Mouse (Mus musculus) neural tube, embryonic 14.5 days (tissue): ENCODE results near the gene Tll2. TPM values are rescaled to one million over a fixed set of nuclear protein-coding genes. Genes with fewer than 3 reads are reported as not detected.

ENCODE experiments used
- ATAC-seq: fragments of 200-750 bp; cut with Nextera tagmentation; 2 replicates; pipeline ENCODE4 v1.8.0; 2017; ENCODE audit warnings: low read depth, mild to moderate bottlenecking, moderate TSS enrichment, moderate library complexity
- H3K27ac ChIP-seq: fragments of 300-500 bp; sonication (generic); 2 replicates; pipeline ENCODE4 v1.5.1; 2014; ENCODE audit warnings: low read depth, mild to moderate bottlenecking, control low read depth, low read length, moderate library complexity, mixed read lengths
- H3K27me3 ChIP-seq: fragments of 300-500 bp; sonication (generic); 2 replicates; pipeline ENCODE4 v1.6.1; 2014; ENCODE audit warnings: low read length; ENCODE audit not compliant: control insufficient read depth, insufficient read depth
- H3K36me3 ChIP-seq: fragments of 300-500 bp; sonication (generic); 2 replicates; pipeline ENCODE4 v1.6.1; 2014; ENCODE audit warnings: low read length, mixed read lengths; ENCODE audit not compliant: control insufficient read depth, insufficient read depth
- H3K4me1 ChIP-seq: fragments of 300-500 bp; sonication (generic); 2 replicates; pipeline ENCODE4 v1.6.1; 2014; ENCODE audit warnings: low read length; ENCODE audit not compliant: control insufficient read depth, insufficient read depth
- H3K4me2 ChIP-seq: fragments of 300-500 bp; sonication (generic); 2 replicates; pipeline ENCODE4 v1.6.1; 2014; ENCODE audit warnings: mild to moderate bottlenecking, low read depth, low read length, control low read depth
- H3K4me3 ChIP-seq: fragments of 300-500 bp; sonication (generic); 2 replicates; pipeline ENCODE4 v1.5.1; 2014; ENCODE audit warnings: low read depth, low read length, control low read depth, mixed read lengths
- H3K9ac ChIP-seq: fragments of 300-500 bp; sonication (generic); replicated peaks from 2 replicates; pipeline ENCODE4 v1.6.1; 2014; ENCODE audit warnings: low read depth, mild to moderate bottlenecking, control low read depth, low read length, mixed read lengths
- H3K9me3 ChIP-seq: fragments of 300-500 bp; sonication (generic); 2 replicates; pipeline ENCODE4 v1.6.1; 2016; ENCODE audit warnings: low read length; ENCODE audit not compliant: control insufficient read depth
- WGBS: fragments of 180-500 bp; shearing (Covaris S2); extraction: QIAGEN DNeasy Blood & Tissue Kit; methylation state at CpG from one replicate; pipeline ENCODE4 v1.1.7; 2014; 5-methylcytosine and 5-hydroxymethylcytosine counted together
- polyA plus RNA-seq: library from polyadenylated mRNA; unstranded; fragments of >200 nt; fragmentation: Nextera tagmentation; extraction: Ambion mirVana; gene quantifications from 2 replicates; pipeline ENCODE4 v1.2.1, GENCODE M21; 2014

The Tll2 gene
- polyA plus RNA-seq, 1 experiment from 2014 or later = 2.2 TPM

DNA sequence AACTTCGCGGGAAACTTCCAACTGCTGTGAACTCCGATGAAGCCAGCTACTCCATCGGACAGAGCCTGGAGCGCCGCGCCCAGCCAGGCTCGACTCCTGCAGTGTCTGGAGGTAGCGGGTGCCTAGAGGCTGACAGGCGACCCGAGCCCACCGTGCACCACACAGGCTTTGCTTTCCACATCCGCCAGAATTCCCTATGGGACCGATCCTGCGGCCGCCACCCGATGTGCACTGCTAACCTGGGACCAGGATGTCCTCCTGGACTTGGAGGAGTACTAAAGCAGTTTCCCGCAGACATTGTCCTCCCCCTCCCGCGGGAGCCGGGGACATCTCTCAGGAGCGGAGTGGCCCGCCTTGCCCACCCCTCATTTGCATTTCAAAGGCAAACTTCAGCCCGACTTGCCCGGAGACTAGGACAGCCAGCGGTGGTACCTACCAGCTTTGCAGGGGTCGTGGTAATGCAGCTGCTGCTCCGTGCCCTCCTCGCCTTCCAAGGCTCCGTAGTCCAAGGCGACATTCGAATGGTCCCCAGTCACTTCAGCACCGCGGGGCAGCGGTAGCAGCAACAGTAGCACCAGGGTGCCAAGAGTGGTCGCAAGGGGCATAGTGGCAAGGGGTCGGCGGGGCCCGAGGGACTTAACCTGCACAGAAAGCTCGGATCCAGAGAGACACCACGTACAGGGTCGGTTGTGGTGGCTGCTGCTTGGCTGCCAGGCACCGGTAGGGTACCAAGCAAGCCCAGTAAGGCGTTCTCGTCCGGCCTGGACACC lies 409 bp downstream of the Tll2 start:
- Histone ChIP-seq H3K4me2 (peak overlapping the region; percentile 94), H3K4me3 (peak overlapping the region; percentile 41), H3K27me3 (peaks cover 4% of the 10 kb centered on the region; the same call in 1 of the 2 replicates), H3K4me1 (peaks cover 12% of the 10 kb centered on the region), H3K9me3 (no peaks in the 10 kb centered on the region), H3K27ac (no peak overlapping the region), H3K9ac (peak overlapping the region; percentile 55), H3K36me3 (no peaks in the 10 kb centered on the region)
- WGBS = under 1% methylated on average over 46 of the region's 46 CpGs
- ATAC-seq = peak; percentile 39

GRCm38 (mm10) chr19:41204159-41205081 lies 2.2 kb downstream of the Tll2 start:
- no peak overlapping the region for H3K27ac ChIP-seq
- no peak for ATAC-seq
- H3K36me3 ChIP-seq = no peaks in the 10 kb centered on the region
- no peak overlapping the region for H3K9ac ChIP-seq
- no peak overlapping the region for H3K4me3 ChIP-seq
- peaks cover 12% of the 10 kb centered on the region for H3K4me1 ChIP-seq
- peaks cover 4% of the 10 kb centered on the region; the same call in 1 of the 2 replicates for H3K27me3 ChIP-seq
- 72% methylated on average over 11 of the region's 11 CpGs for WGBS
- H3K4me2 ChIP-seq = no peak overlapping the region
- H3K9me3 ChIP-seq = no peaks in the 10 kb centered on the region

- Histone ChIP-seq H3K27me3 (no peaks in the 10 kb centered on the region), H3K9ac (no peak overlapping the region), H3K4me2 (no peak overlapping the region), H3K9me3 (no peaks in the 10 kb centered on the region), H3K36me3 (no peaks in the 10 kb centered on the region), H3K27ac (no peak overlapping the region), H3K4me3 (no peak overlapping the region), H3K4me1 (peaks cover under 1% of the 10 kb centered on the region; the same call in 1 of the 2 replicates)
- no peak for ATAC-seq
- WGBS = 89% methylated on average over 12 of the region's 12 CpGs
These were observed 9.0 kb downstream of the Tll2 start for GRCm38 (mm10) chr19:41197606-41198005.

- no peaks in the 10 kb centered on the region for H3K27me3 ChIP-seq
- WGBS = 75% methylated on average over 1 of the region's 1 CpGs
These were observed 13.3 kb downstream of the Tll2 start for GRCm38 (mm10) chr19:41193379-41193778.

GRCm38 (mm10) chr19:41192953-41193352 lies 13.7 kb downstream of the Tll2 start:
- no peak overlapping the region for H3K4me3 ChIP-seq
- 0 out of 2 replicates have a peak, but pooled peaks have one; percentile 45 for ATAC-seq
- no peak overlapping the region for H3K4me2 ChIP-seq
- H3K9ac ChIP-seq = no peak overlapping the region
- no peak overlapping the region for H3K27ac ChIP-seq
- no peaks in the 10 kb centered on the region for H3K36me3 ChIP-seq
- 30% methylated on average over 4 of the region's 4 CpGs for WGBS
- H3K4me1 ChIP-seq = peaks cover 14% of the 10 kb centered on the region; the same call in 1 of the 2 replicates
- no peaks in the 10 kb centered on the region for H3K9me3 ChIP-seq
- H3K27me3 ChIP-seq = no peaks in the 10 kb centered on the region

More at GRCm38 (mm10) chr19:41193379-41193778, 13.3 kb downstream of the Tll2 start:
- H3K36me3 ChIP-seq = no peaks in the 10 kb centered on the region
- H3K4me1 ChIP-seq = peaks cover 14% of the 10 kb centered on the region; the same call in 1 of the 2 replicates
- H3K9ac ChIP-seq = no peak overlapping the region
- H3K4me2 ChIP-seq = no peak overlapping the region
- no peak overlapping the region for H3K4me3 ChIP-seq
- no peak for ATAC-seq
- no peak overlapping the region for H3K27ac ChIP-seq
- H3K9me3 ChIP-seq = no peaks in the 10 kb centered on the region

DNA sequence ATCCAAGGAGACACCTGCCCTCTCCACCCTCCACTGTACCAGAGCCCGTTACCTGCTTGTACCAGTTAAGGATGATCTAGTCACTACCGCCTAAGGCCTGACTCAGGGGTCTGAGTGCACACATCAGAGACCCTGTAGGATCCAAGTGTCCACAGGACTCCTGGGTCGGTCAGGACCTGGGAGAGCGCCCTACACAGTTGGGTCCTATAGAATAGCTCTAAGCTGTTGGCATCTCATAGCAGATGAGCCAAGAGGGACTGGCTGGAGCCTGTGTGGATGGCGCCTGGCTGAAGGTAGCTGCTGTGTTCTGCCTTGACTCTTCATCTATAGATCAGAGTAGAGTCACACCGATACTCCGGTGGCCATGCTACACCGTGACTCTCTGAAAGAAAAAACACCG lies 14.9 kb downstream of the Tll2 start:
- Histone ChIP-seq H3K4me3 (no peak overlapping the region), H3K4me1 (peaks cover 14% of the 10 kb centered on the region; the same call in 1 of the 2 replicates), H3K9me3 (no peaks in the 10 kb centered on the region), H3K4me2 (no peak overlapping the region), H3K27ac (no peak overlapping the region), H3K27me3 (no peaks in the 10 kb centered on the region), H3K9ac (no peak overlapping the region), H3K36me3 (no peaks in the 10 kb centered on the region)
- 80% methylated on average over 9 of the region's 9 CpGs for WGBS
- no peak for ATAC-seq

- no peak overlapping the region for H3K9ac ChIP-seq
- no peaks in the 10 kb centered on the region for H3K27me3 ChIP-seq
- no peaks in the 10 kb centered on the region for H3K9me3 ChIP-seq
- H3K36me3 ChIP-seq = no peaks in the 10 kb centered on the region
- ATAC-seq = peak; percentile 29; the same call in 1 of the 2 replicates
- H3K4me2 ChIP-seq = no peak overlapping the region
- no peak overlapping the region for H3K27ac ChIP-seq
- no peak overlapping the region for H3K4me3 ChIP-seq
- WGBS = 17% methylated on average over 6 of the region's 6 CpGs
- peaks cover 14% of the 10 kb centered on the region; the same call in 1 of the 2 replicates for H3K4me1 ChIP-seq
These were observed 15.7 kb downstream of the Tll2 start for GRCm38 (mm10) chr19:41190876-41191434.

GRCm38 (mm10) chr19:41177331-41177730 lies 29.3 kb downstream of the Tll2 start:
- 68% methylated on average over 6 of the region's 6 CpGs for WGBS
- Histone ChIP-seq H3K27ac (no peak overlapping the region), H3K27me3 (no peaks in the 10 kb centered on the region), H3K36me3 (no peaks in the 10 kb centered on the region), H3K4me3 (no peak overlapping the region), H3K4me1 (no peaks in the 10 kb centered on the region), H3K9ac (no peak overlapping the region), H3K4me2 (no peak overlapping the region), H3K9me3 (no peaks in the 10 kb centered on the region)
- no peak for ATAC-seq
